Mouse (Mus musculus) midbrain, embryonic 10.5 days (tissue): ENCODE results near the gene Map2k6. TPM values are rescaled to one million over a fixed set of nuclear protein-coding genes. Genes with fewer than 3 reads are reported as not detected.
"Not testable (repeated sequence)": the region's sequence is repeated elsewhere in the genome, so short reads cannot be mapped to it uniquely, and the experiment has no call there.

Experiments
- DNase-seq: peaks from one replicate; pipeline ENCODE4 v3.0.0-alpha.2; 2017; ENCODE audit warnings: low spot score
- H3K27ac ChIP-seq: fragments of 300-500 bp; sonication (generic); replicated peaks from 2 replicates; pipeline ENCODE4 v1.5.1; 2016; ENCODE audit warnings: mild to moderate bottlenecking
- H3K27me3 ChIP-seq: fragments of 300-500 bp; sonication (generic); 2 replicates; pipeline ENCODE4 v1.6.1; 2016; ENCODE audit warnings: low read depth, mild to moderate bottlenecking; ENCODE audit not compliant: poor library complexity, severe bottlenecking
- H3K36me3 ChIP-seq: fragments of 300-500 bp; sonication (generic); 2 replicates; pipeline ENCODE4 v1.6.1; 2016; ENCODE audit warnings: mild to moderate bottlenecking, moderate library complexity
- H3K4me1 ChIP-seq: fragments of 300-500 bp; sonication (generic); 2 replicates; pipeline ENCODE4 v1.6.1; 2016
- H3K4me3 ChIP-seq: fragments of 300-500 bp; sonication (generic); 2 replicates; pipeline ENCODE4 v1.5.1; 2016; ENCODE audit warnings: mild to moderate bottlenecking, moderate library complexity
- H3K9me3 ChIP-seq: fragments of 300-500 bp; sonication (generic); replicated peaks from 2 replicates; pipeline ENCODE4 v1.6.1; 2016; ENCODE audit warnings: mild to moderate bottlenecking
- WGBS: fragments of 180-500 bp; shearing (Covaris S2); methylation state at CpG from one replicate; pipeline ENCODE4 v1.1.7; 2016; 5-methylcytosine and 5-hydroxymethylcytosine counted together
- polyA plus RNA-seq: library from polyadenylated mRNA; unstranded; fragments of >200 nt; fragmentation: Nextera tagmentation; extraction: Ambion mirVana; gene quantifications from 2 replicates; pipeline ENCODE4 v1.2.1, GENCODE M21; 2016

The Map2k6 gene
- 31.4 and 35.8 TPM in 2 replicates for polyA plus RNA-seq

- Histone ChIP-seq H3K9me3 (no peaks in the 10 kb centered on the region), H3K4me3 (peak within 1 kb of the TSS; percentile 70), H3K4me1 (peaks cover 47% of the 10 kb centered on the region), H3K27ac (peak within 1 kb of the TSS; percentile 90), H3K27me3 (peaks cover 26% of the 10 kb centered on the region), H3K36me3 (peaks cover 3% of the 10 kb centered on the region; the same call in 1 of the 2 replicates)
- peak; percentile 82 for DNase-seq
- WGBS: 9% methylated on average over 20 of the region's 20 CpGs
These were observed at the start of gene Map2k6 for GRCm38 (mm10) chr11:110398553-110399239. Gene Map2k6 (plus strand): TSS chr11:110399122.

DNA sequence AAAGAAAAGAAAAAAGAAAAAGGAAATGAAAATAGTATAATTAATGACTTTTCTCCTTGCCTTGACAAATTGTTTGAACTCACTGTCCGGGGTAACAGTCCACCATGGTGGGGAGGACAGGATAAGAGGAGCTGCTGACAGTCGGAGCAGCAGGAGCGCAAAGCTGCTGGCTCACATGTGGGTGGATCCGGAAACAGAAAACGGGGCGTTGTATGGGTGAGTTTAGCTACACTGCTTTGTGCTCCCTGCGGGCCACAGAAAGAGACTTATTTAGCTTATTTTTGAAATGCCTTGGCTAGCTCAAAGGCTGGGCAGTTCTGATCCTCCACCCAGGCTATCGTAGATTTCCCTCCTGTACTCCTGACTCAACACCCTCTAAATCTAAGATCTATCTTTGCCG lies 44.7 kb upstream of the Map2k6 start:
- Histone ChIP-seq H3K9me3 (0 out of 2 replicates have a peak, but pooled peaks cover under 1% of the 10 kb centered on the region), H3K4me3 (no peak overlapping the region), H3K27ac (no peak overlapping the region), H3K4me1 (no peaks in the 10 kb centered on the region), H3K27me3 (no peaks in the 10 kb centered on the region), H3K36me3 (no peaks in the 10 kb centered on the region)
- no peak for DNase-seq
- 92% methylated on average over 9 of the region's 9 CpGs for WGBS

- not testable (repeated sequence) for H3K4me1 ChIP-seq, H3K4me3 ChIP-seq, H3K36me3 ChIP-seq, DNase-seq, H3K9me3 ChIP-seq, H3K27me3 ChIP-seq, H3K27ac ChIP-seq
- 85% methylated on average over 9 of the region's 9 CpGs for WGBS
These were observed 43.8 kb upstream of the Map2k6 start for GRCm38 (mm10) chr11:110355131-110355530.

GRCm38 (mm10) chr11:110357756-110358551 lies 41.0 kb upstream of the Map2k6 start:
- H3K9me3 ChIP-seq: peaks cover 10% of the 10 kb centered on the region; the same call in 1 of the 2 replicates
- no peak overlapping the region for H3K27ac ChIP-seq
- no peaks in the 10 kb centered on the region for H3K4me1 ChIP-seq
- H3K4me3 ChIP-seq: no peak overlapping the region
- no peaks in the 10 kb centered on the region for H3K27me3 ChIP-seq
- 73% methylated on average over 16 of the region's 16 CpGs for WGBS
- DNase-seq: peak; percentile 33
- no peaks in the 10 kb centered on the region for H3K36me3 ChIP-seq

GRCm38 (mm10) chr11:110365016-110365415 lies 33.9 kb upstream of the Map2k6 start:
- Histone ChIP-seq H3K4me1 (peaks cover 8% of the 10 kb centered on the region), H3K27me3 (no peaks in the 10 kb centered on the region), H3K36me3 (no peaks in the 10 kb centered on the region), H3K9me3 (0 out of 2 replicates have a peak, but pooled peaks cover 1% of the 10 kb centered on the region), H3K27ac (no peak overlapping the region), H3K4me3 (no peak overlapping the region)
- WGBS: 64% methylated on average over 3 of the region's 3 CpGs
- DNase-seq: peak; percentile 52

GRCm38 (mm10) chr11:110366902-110367301 lies 32.0 kb upstream of the Map2k6 start:
- Histone ChIP-seq H3K27ac (no peak overlapping the region), H3K9me3 (no peaks in the 10 kb centered on the region), H3K27me3 (no peaks in the 10 kb centered on the region), H3K4me3 (no peak overlapping the region), H3K36me3 (no peaks in the 10 kb centered on the region), H3K4me1 (peaks cover 8% of the 10 kb centered on the region)
- WGBS: 81% methylated on average over 3 of the region's 3 CpGs
- DNase-seq: no peak

DNA sequence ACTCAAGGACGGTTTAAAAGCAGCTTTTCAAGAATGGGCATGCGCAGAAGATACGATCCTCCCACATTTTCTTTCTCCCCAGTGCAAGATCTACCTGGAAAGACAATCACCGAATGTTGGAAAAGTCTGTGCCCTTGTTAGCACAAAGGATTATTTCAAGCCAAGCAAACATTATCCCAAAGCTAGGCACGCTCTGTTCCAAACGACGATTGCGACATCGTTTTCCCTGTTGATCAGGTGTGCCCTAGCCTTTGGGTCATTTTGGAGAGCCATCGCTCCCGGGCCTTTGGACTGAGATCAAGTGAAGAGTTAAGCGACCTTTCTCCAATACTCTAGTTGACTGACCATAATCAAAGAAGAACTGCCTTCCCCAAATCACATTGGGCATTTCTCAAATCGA lies 31.3 kb upstream of the Map2k6 start:
- H3K36me3 ChIP-seq: no peaks in the 10 kb centered on the region
- no peaks in the 10 kb centered on the region for H3K27me3 ChIP-seq
- no peaks in the 10 kb centered on the region for H3K9me3 ChIP-seq
- no peak for DNase-seq
- H3K27ac ChIP-seq: no peak overlapping the region
- H3K4me3 ChIP-seq: no peak overlapping the region
- 91% methylated on average over 13 of the region's 13 CpGs for WGBS
- H3K4me1 ChIP-seq: peaks cover 8% of the 10 kb centered on the region

DNA sequence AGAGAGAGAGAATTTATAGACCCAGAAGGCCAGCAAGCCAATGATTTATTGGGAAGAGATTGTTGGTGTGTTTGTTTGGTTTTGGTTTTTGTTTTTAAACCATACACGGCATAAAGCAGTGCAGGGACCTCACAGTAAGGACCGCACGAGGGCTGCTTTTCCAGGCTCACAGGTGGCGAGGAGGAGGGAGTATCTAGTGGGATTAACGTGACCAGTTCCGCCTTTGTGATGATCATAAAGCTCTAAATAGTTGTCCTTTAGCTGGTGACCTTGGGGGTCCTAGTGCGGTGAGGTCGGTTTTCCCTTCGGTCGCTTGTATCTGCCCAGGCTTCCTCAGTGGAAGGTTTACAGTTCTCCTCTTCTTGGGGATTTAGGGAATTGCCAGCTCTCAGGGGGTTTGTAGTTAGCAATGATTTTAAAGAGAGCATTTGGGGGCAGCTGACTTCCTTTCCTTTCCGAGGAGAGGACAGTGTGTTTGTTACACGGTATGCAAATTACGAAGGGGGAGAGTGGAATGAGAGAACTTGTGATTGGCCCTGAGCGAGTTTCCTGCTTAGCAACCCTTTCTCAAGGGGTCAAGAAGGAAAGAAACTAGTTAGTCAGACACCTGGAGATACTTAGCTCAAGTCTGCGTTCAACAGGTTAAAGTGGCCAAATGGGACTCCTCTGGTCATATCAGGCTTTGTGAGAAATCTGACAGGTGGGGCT lies 29.5 kb upstream of the Map2k6 start:
- H3K36me3 ChIP-seq: no peaks in the 10 kb centered on the region
- no peak for DNase-seq
- H3K4me1 ChIP-seq: peaks cover 8% of the 10 kb centered on the region
- no peak overlapping the region for H3K27ac ChIP-seq
- 25% methylated on average over 15 of the region's 15 CpGs for WGBS
- no peaks in the 10 kb centered on the region for H3K27me3 ChIP-seq
- H3K9me3 ChIP-seq: no peaks in the 10 kb centered on the region
- no peak overlapping the region for H3K4me3 ChIP-seq

GRCm38 (mm10) chr11:110371827-110372226 lies 27.1 kb upstream of the Map2k6 start:
- 71% methylated on average over 8 of the region's 8 CpGs for WGBS
- Histone ChIP-seq H3K9me3 (no peaks in the 10 kb centered on the region), H3K4me3 (no peak overlapping the region), H3K27me3 (no peaks in the 10 kb centered on the region), H3K27ac (no peak overlapping the region), H3K36me3 (no peaks in the 10 kb centered on the region), H3K4me1 (peaks cover 8% of the 10 kb centered on the region)
- DNase-seq: no peak

- no peak for DNase-seq
- H3K4me1 ChIP-seq: peaks cover 8% of the 10 kb centered on the region
- H3K4me3 ChIP-seq: no peak overlapping the region
- H3K9me3 ChIP-seq: no peaks in the 10 kb centered on the region
- no peak overlapping the region for H3K27ac ChIP-seq
- H3K36me3 ChIP-seq: no peaks in the 10 kb centered on the region
- H3K27me3 ChIP-seq: no peaks in the 10 kb centered on the region
- WGBS: 79% methylated on average over 15 of the region's 15 CpGs
These were observed 26.5 kb upstream of the Map2k6 start for GRCm38 (mm10) chr11:110372266-110372954.

- peaks cover 8% of the 10 kb centered on the region for H3K4me1 ChIP-seq
- no peaks in the 10 kb centered on the region for H3K9me3 ChIP-seq
- H3K27me3 ChIP-seq: no peaks in the 10 kb centered on the region
- no peak overlapping the region for H3K27ac ChIP-seq
- WGBS: 86% methylated on average over 9 of the region's 9 CpGs
- DNase-seq: no peak
- H3K4me3 ChIP-seq: no peak overlapping the region
- no peaks in the 10 kb centered on the region for H3K36me3 ChIP-seq
These were observed 24.9 kb upstream of the Map2k6 start for GRCm38 (mm10) chr11:110374036-110374435.

DNA sequence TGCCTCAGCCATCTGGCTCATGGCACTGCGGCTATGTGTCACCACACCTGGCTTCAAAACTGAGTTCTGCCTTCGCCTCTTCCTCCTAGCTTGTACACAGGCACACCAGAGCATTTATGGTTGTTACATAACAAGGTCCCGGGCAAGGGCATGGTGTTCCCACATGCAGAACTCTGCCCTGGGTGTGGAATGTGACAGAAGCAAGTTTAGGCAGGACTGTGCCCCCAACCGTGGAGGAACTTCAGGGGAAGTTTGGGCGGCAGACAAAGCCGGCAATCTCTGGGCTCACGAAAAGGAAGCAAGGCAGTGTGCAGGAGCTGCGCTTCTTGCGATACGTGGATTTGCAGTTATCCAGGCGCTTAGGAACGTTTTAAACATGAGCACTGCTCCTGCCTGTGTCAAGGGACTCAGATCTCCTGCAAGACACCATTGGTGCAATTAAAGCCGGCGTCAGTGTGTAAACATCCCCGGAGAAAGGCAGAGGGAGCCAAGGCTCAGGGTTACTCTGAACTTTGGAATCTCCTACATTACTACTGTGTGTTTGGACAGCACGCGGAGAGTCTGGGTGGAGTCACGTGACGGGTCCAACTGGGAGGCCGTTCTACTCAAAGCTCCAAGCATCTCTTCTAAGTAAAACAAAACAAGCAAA lies 19.1 kb upstream of the Map2k6 start:
- peak overlapping the region; percentile 74 for H3K27ac ChIP-seq
- no peaks in the 10 kb centered on the region for H3K9me3 ChIP-seq
- 13% methylated on average over 20 of the region's 20 CpGs for WGBS
- H3K36me3 ChIP-seq: no peaks in the 10 kb centered on the region
- H3K27me3 ChIP-seq: 0 out of 2 replicates have a peak, but pooled peaks cover 3% of the 10 kb centered on the region
- H3K4me3 ChIP-seq: peak overlapping the region; percentile 52
- H3K4me1 ChIP-seq: peaks cover 13% of the 10 kb centered on the region
- peak; percentile 64 for DNase-seq
